Mouse (Mus musculus) midbrain, embryonic 16.5 days (tissue): ENCODE measurements around the gene Mllt6. TPM values are rescaled to one million over a fixed set of nuclear protein-coding genes. Genes with fewer than 3 reads are reported as not detected.

Experiments used
- ATAC-seq: fragments of 200-750 bp; cut with Nextera tagmentation; 2 replicates; pipeline ENCODE4 v1.8.0; 2017; ENCODE audit warnings: moderate TSS enrichment
- H3K27ac ChIP-seq: fragments of 300-500 bp; sonication (generic); 2 replicates; pipeline ENCODE4 v1.5.1; 2014; ENCODE audit warnings: mild to moderate bottlenecking, low read length, mixed read lengths
- H3K27me3 ChIP-seq: fragments of 300-500 bp; sonication (generic); 2 replicates; pipeline ENCODE4 v1.6.1; 2014; ENCODE audit warnings: low read depth, low read length, mixed read lengths; ENCODE audit not compliant: control insufficient read depth, insufficient read depth
- H3K36me3 ChIP-seq: fragments of 300-500 bp; sonication (generic); 2 replicates; pipeline ENCODE4 v1.6.1; 2014; ENCODE audit warnings: mild to moderate bottlenecking, low read length, moderate library complexity, mixed read lengths; ENCODE audit not compliant: control insufficient read depth, insufficient read depth
- H3K4me1 ChIP-seq: fragments of 300-500 bp; sonication (generic); 2 replicates; pipeline ENCODE4 v1.6.1; 2014; ENCODE audit warnings: mild to moderate bottlenecking, low read length, mixed read lengths; ENCODE audit not compliant: control insufficient read depth, insufficient read depth
- H3K4me2 ChIP-seq: fragments of 300-500 bp; sonication (generic); 2 replicates; pipeline ENCODE4 v1.6.1; 2014; ENCODE audit warnings: mild to moderate bottlenecking, low read length, mixed read lengths
- H3K4me3 ChIP-seq: fragments of 300-500 bp; sonication (generic); 2 replicates; pipeline ENCODE4 v1.5.1; 2014; ENCODE audit warnings: low read depth, mild to moderate bottlenecking, low read length, moderate library complexity, mixed read lengths
- H3K9ac ChIP-seq: fragments of 300-500 bp; sonication (generic); 2 replicates; pipeline ENCODE4 v1.6.1; 2014; ENCODE audit warnings: low read depth, low read length, mixed read lengths
- H3K9me3 ChIP-seq: fragments of 300-500 bp; sonication (generic); replicated peaks from 2 replicates; pipeline ENCODE4 v1.6.1; 2014; ENCODE audit warnings: mild to moderate bottlenecking, low read length, mixed read lengths; ENCODE audit not compliant: control insufficient read depth, poor library complexity, severe bottlenecking
- WGBS: fragments of 180-500 bp; shearing (Covaris S2); extraction: QIAGEN DNeasy Blood & Tissue Kit; methylation state at CpG from one replicate; pipeline ENCODE4 v1.1.7; 2014; 5-methylcytosine and 5-hydroxymethylcytosine counted together
- polyA plus RNA-seq: library from polyadenylated mRNA; unstranded; fragments of >200 nt; fragmentation: Nextera tagmentation; extraction: Ambion mirVana; gene quantifications from 2 replicates; pipeline ENCODE4 v1.2.1, GENCODE M21; 2015

Gene Mllt6
- polyA plus RNA-seq = 3.3 and 3.5 TPM in 2 replicates

DNA sequence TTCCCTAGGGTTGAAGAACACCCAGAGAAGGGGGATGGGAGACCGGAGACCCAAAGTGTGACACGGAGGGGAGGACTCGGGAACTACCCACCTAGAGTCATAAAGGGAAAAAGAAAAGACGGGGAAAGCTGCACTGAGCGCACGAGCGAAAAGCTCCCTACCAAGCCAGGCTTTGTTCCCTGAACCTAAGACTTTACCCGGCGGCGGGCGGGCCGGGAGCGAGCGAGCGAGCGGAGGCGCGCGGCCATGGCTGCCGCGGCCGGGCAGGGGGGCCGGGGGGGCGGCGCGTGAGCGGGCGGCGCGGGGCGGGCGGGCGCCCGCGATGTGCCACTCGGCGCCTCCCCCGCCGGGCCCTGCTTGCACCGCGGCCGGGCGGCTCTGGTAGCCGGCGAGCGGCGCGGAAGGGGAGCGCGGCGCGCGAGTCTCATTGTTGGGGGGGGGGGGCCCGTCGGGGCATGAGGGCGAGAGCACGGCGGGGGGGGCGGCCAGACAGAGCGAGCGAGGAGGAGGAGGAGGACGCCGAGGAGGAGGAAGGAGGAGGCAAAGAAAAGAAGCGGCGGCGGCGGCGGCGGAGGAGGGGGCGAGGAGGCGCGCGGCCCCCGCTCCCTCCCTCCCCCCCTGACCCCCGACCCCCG lies at the start of gene Mllt6:
TSS of gene Mllt6 (plus strand) at position 522 of the 635 bp plus-strand sequence.
- peak within 1 kb of the TSS; percentile 90 for H3K9ac ChIP-seq
- peak; percentile 59 for ATAC-seq
- H3K9me3 ChIP-seq = no peaks in the 10 kb centered on the region
- H3K4me2 ChIP-seq = peak within 1 kb of the TSS; percentile 86
- WGBS = under 1% methylated on average over 30 of the region's 76 CpGs
- H3K4me3 ChIP-seq = peak within 1 kb of the TSS; percentile 95
- peaks cover 35% of the 10 kb centered on the region for H3K4me1 ChIP-seq
- H3K27ac ChIP-seq = peak within 1 kb of the TSS; percentile 78
- peaks cover 7% of the 10 kb centered on the region for H3K27me3 ChIP-seq
- H3K36me3 ChIP-seq = peaks cover 3% of the 10 kb centered on the region; the same call in 1 of the 2 replicates

DNA sequence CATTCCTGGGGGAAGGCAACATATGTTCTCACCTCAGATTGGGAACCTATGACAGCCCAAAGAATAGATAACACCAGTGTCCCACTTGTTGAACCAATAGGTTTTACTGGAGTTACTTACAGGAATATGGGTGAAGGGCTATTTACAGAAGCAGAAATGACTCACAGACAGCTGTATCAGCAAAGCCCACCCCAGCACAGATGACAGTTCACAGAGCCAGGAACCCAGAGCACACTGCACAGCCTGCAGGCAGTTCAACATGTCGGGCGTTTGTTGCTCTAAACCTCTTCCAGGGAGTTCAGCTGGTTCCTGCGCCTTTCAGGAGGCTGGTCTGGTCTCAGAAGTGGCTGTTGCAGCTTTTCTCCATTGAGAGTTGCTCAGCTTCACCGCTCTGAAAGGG lies 47.9 kb upstream of the Mllt6 start:
- ATAC-seq = no peak
- Histone ChIP-seq H3K9me3 (no peaks in the 10 kb centered on the region), H3K27me3 (no peaks in the 10 kb centered on the region), H3K4me2 (no peak overlapping the region), H3K36me3 (no peaks in the 10 kb centered on the region), H3K4me3 (no peak overlapping the region), H3K27ac (no peak overlapping the region), H3K9ac (no peak overlapping the region), H3K4me1 (no peaks in the 10 kb centered on the region)
- 82% methylated on average over 4 of the region's 4 CpGs for WGBS

DNA sequence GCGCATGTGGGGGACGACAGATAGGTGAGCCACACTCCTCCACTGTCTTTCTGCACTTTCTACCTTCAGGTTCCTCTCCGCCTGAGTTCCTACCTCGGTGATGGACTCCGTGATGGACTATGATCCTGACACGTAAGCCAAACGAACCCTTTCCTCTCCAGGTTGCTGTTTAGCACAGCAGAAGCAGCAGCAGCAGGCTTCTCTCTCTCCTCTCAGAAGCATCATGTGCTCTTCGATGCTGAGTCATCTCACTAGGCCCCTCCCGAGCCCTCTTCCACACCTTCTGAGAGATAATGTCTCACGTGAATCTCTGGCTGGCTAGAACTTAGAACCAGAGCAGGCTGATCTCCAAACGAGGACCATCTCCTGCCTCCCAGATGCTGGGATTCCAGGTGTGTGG lies 44.8 kb upstream of the Mllt6 start:
- no peaks in the 10 kb centered on the region for H3K4me1 ChIP-seq

GRCm38 (mm10) chr11:97619391-97619795 lies 43.8 kb upstream of the Mllt6 start:
- Histone ChIP-seq H3K27ac (no peak overlapping the region), H3K9me3 (no peaks in the 10 kb centered on the region), H3K4me3 (no peak overlapping the region), H3K9ac (no peak overlapping the region), H3K4me2 (no peak overlapping the region), H3K27me3 (peaks cover 8% of the 10 kb centered on the region), H3K4me1 (no peaks in the 10 kb centered on the region), H3K36me3 (no peaks in the 10 kb centered on the region)
- peak; percentile 56; the same call in 1 of the 2 replicates for ATAC-seq
- 35% methylated on average over 5 of the region's 5 CpGs for WGBS

More for the DNA sequence above, 44.8 kb upstream of the Mllt6 start:
- Histone ChIP-seq H3K27ac (no peak overlapping the region), H3K4me3 (no peak overlapping the region), H3K9ac (no peak overlapping the region), H3K4me2 (no peak overlapping the region), H3K27me3 (peaks cover 2% of the 10 kb centered on the region; the same call in 1 of the 2 replicates), H3K36me3 (no peaks in the 10 kb centered on the region), H3K9me3 (no peaks in the 10 kb centered on the region)
- ATAC-seq = no peak
- 75% methylated on average over 11 of the region's 11 CpGs for WGBS

- no peak overlapping the region for H3K4me3 ChIP-seq
- 0 out of 2 replicates have a peak, but pooled peaks have one; percentile 28 for ATAC-seq
- H3K36me3 ChIP-seq = no peaks in the 10 kb centered on the region
- no peak overlapping the region for H3K9ac ChIP-seq
- no peak overlapping the region for H3K27ac ChIP-seq
- peaks cover 32% of the 10 kb centered on the region for H3K27me3 ChIP-seq
- 2% methylated on average over 6 of the region's 6 CpGs for WGBS
- H3K4me1 ChIP-seq = peaks cover 4% of the 10 kb centered on the region
- H3K9me3 ChIP-seq = no peaks in the 10 kb centered on the region
- H3K4me2 ChIP-seq = no peak overlapping the region
These were observed 40.8 kb upstream of the Mllt6 start for GRCm38 (mm10) chr11:97622440-97622839.

- no peak for ATAC-seq
- no peak overlapping the region for H3K4me3 ChIP-seq
- no peak overlapping the region for H3K4me2 ChIP-seq
- peaks cover 9% of the 10 kb centered on the region for H3K4me1 ChIP-seq
- no peaks in the 10 kb centered on the region for H3K9me3 ChIP-seq
- no peak overlapping the region for H3K27ac ChIP-seq
- 67% methylated on average over 9 of the region's 9 CpGs for WGBS
- no peak overlapping the region for H3K9ac ChIP-seq
- H3K27me3 ChIP-seq = peaks cover 35% of the 10 kb centered on the region
- no peaks in the 10 kb centered on the region for H3K36me3 ChIP-seq
These were observed 40.0 kb upstream of the Mllt6 start for GRCm38 (mm10) chr11:97623166-97623565.

- ATAC-seq = no peak
- WGBS = 80% methylated on average over 5 of the region's 5 CpGs
- Histone ChIP-seq H3K4me3 (no peak overlapping the region), H3K36me3 (no peaks in the 10 kb centered on the region), H3K4me2 (no peak overlapping the region), H3K9ac (no peak overlapping the region), H3K27ac (no peak overlapping the region), H3K27me3 (peaks cover 53% of the 10 kb centered on the region), H3K9me3 (no peaks in the 10 kb centered on the region), H3K4me1 (peaks cover 18% of the 10 kb centered on the region)
These were observed 37.7 kb upstream of the Mllt6 start for GRCm38 (mm10) chr11:97625551-97625950.

GRCm38 (mm10) chr11:97626431-97626830 lies 36.8 kb upstream of the Mllt6 start:
- Histone ChIP-seq H3K9ac (no peak overlapping the region), H3K27me3 (peaks cover 62% of the 10 kb centered on the region)
- 8% methylated on average over 12 of the region's 13 CpGs for WGBS

GRCm38 (mm10) chr11:97626850-97627249 lies 36.4 kb upstream of the Mllt6 start:
- H3K36me3 ChIP-seq = no peaks in the 10 kb centered on the region
- H3K27me3 ChIP-seq = peaks cover 66% of the 10 kb centered on the region

More at GRCm38 (mm10) chr11:97626431-97626830, 36.8 kb upstream of the Mllt6 start:
- H3K4me2 ChIP-seq = no peak overlapping the region
- no peaks in the 10 kb centered on the region for H3K9me3 ChIP-seq
- H3K36me3 ChIP-seq = no peaks in the 10 kb centered on the region
- no peak overlapping the region for H3K4me3 ChIP-seq
- H3K27ac ChIP-seq = no peak overlapping the region
- H3K4me1 ChIP-seq = peaks cover 18% of the 10 kb centered on the region
- ATAC-seq = no peak

More at GRCm38 (mm10) chr11:97626850-97627249, 36.4 kb upstream of the Mllt6 start:
- Histone ChIP-seq H3K9me3 (no peaks in the 10 kb centered on the region), H3K4me3 (no peak overlapping the region), H3K27ac (no peak overlapping the region), H3K4me1 (peaks cover 18% of the 10 kb centered on the region), H3K9ac (no peak overlapping the region), H3K4me2 (no peak overlapping the region)
- ATAC-seq = no peak
- 9% methylated on average over 10 of the region's 10 CpGs for WGBS
